Mouse (Mus musculus) layer of hippocampus, postnatal 10 days (tissue): ENCODE results near the gene Lekr1. TPM values are rescaled to one million over a fixed set of nuclear protein-coding genes. Genes with fewer than 3 reads are reported as not detected.
"Not testable (repeated sequence)": the region's sequence is repeated elsewhere in the genome, so short reads cannot be mapped to it uniquely, and the experiment has no call there.

Experiments
- DNase-seq, 2 experiments: peaks; one replicate each; pipeline ENCODE4 v3.0.0; 2021; ENCODE audit warnings: low spot score in 2 of 2
- total RNA-seq, 2 experiments: library from RNA; stranded (reverse); gene quantifications; 2 replicates each; pipeline ENCODE4 v1.2.3; 2021

Gene Lekr1
- total RNA-seq, 2 experiments from 2014 or later = 6.9 to 7.2 TPM

DNA sequence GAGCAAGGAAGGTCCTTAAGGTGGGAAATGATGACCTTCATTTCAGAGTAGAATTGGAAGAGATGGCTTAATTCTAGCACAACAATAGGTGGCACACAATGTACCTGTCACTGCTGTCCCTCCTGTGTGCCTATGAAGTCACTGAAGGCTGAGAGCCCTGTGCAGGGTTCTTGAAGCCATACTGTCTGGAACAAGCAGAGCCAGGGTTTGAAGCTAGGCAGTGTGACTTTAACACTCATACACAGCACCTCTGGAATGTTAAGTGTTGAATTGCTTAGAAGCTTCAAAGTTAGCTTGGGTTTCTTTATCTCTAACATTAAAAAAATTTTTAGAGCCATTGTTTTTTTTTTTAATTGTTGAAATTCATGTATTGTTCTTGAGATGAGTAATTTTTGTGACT is 100.4 kb downstream of the Lekr1 start:
- DNase-seq = no peak

GRCm38 (mm10) chr3:65767202-65767862 is 101.3 kb downstream of the Lekr1 start:
- no peak for DNase-seq

GRCm38 (mm10) chr3:65769666-65770065 is 103.6 kb downstream of the Lekr1 start:
- DNase-seq = not testable (repeated sequence)

DNA sequence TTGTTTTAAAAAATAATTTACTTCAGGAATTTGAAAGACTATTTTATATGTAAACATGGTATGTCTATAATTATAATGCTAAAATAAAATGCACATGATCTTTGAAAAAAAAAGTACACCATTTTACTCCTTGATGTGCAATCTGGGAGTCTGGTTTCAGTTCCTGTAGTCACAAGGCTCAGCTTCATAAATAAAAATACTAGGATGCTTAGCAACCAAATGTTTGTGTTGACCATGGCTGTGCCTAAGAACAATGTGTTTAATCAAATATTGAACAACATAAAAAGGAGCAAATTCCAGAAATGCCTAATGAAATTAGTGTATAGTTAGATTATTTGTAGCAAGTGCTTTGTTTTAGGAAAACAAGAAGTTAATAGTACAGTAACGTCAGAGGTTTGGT is 107.9 kb downstream of the Lekr1 start:
- no peak for DNase-seq

GRCm38 (mm10) chr3:65775096-65775495 is 109.1 kb downstream of the Lekr1 start:
- no peak for DNase-seq

DNA sequence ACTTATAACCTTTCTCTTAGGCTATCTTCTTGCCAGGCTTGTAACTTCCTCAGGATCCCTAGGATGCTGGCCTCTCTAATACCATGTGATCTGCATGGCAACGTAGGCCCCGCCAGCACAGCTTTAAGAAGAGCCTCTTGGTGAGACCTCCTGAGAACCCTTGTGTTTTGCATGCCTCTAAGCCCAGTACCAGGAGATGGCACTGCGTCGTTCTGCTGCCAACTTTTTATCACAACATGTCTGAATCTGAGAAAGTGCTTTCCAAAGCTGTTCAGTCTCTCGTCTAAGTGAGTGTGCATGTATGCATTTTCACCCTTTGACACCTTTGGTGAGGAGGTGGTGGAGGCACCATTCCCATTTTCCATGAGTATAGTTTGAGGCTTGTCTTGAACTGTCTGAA is 116.2 kb downstream of the Lekr1 start:
- DNase-seq = no peak

DNA sequence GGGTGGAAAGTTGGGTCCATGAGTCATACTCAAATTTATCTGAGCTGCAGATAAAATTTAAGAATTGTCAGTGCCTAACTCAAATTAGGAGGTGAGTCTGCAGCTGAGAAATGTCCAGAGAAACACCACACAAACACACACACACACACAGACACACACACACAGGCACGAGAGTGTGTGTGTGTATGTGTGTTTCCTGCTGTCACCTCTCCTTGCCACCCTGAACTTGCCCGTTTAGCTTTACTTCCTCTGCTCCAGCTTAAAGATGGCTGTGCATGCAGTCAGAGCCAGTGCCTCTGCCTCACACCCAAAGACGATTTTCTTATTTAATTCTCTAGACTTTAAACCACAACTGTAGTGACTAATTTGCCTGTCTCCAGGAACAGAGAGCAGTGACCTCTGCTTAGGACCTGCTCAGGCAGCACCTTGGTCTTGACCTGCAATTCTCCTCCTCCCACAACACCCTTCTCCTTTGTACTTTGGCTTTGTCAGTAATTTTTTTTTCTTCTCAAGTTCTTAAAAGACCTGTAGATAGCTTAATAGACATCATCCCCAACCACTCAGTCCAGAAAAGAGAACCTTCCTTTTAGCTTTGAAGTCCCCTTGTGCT is 124.2 kb downstream of the Lekr1 start:
- no peak for DNase-seq

DNA sequence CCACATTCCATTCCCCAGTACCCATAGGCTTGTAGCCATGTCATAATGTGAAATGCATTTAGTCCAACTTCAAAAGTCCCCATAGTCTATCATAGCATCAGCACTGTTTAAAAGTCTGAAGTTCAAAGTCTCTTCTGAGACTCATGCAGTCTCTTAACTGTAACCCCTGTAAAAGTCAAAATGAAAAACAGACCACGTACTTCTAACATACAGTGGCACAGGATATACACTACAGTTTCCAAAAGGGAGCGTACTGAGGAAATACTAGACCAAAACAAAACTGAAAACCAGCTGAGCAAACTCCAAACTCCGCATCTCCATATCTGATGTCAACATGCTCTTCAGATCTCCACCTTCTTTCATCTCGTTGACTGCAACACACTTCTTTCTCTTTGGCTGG is 127.5 kb downstream of the Lekr1 start:
- no peak for DNase-seq

GRCm38 (mm10) chr3:65794711-65795110 is 128.7 kb downstream of the Lekr1 start:
- no peak for DNase-seq

DNA sequence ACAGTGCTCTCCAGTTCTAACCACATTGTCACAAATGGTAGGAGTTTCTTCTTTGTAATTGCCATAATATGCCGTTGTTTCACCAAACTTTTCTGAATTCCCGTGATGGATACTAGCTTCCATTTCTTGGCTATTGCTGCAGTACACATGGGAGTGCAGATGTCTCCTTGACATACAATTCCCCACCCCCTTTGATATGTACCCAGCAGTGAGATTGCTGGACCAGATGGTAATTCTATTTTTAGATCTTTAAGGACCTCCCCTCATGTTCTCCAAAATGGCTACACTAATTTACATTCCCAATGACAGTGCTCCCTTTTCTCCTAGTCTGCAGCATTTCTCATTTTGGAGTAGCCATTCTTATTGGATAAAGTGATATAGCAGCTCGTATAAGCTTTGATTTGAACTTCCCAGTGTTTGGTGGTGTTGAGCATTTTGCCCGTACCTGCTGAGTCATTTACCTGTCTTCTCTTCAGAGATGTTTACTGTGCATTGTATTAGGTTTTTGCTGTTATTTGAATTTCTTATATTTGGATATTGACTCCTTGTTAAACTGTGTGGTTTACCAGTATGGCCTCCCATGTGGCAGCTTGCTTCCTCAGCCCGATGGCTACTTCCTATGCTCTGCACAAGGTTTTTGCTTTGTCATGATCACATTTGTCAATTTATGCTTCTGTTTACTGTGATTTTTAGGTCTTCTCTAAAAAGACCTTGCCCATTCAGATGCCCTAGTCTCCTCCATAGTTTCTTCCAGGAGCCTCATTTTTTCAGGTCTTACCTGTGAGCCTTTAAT is 131.5 kb downstream of the Lekr1 start:
- DNase-seq = no peak

DNA sequence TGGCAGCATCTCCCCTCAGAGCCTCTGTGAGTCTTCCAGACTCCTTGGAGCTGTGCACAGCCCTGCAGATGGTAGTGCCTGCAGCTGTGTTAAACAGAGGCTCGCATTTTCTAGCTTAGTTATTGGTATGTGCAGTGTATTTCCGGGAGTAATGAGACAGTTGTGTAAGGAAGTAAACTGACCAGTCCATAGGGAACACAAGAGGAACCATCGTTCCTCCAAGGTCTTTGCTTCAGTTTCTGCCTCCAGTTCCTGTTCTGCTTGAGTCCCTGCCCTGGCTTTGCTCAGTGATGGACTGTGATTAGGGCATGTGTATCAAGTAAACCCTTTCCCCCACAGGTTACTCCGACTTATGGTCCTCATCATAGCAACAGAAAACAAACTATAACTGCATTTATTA is 134.9 kb downstream of the Lekr1 start:
- DNase-seq = no peak

GRCm38 (mm10) chr3:65802185-65802584 is 136.2 kb downstream of the Lekr1 start:
- DNase-seq = no peak

- DNase-seq = no peak
Observed at GRCm38 (mm10) chr3:65802868-65803267, 136.8 kb downstream of the Lekr1 start.

DNA sequence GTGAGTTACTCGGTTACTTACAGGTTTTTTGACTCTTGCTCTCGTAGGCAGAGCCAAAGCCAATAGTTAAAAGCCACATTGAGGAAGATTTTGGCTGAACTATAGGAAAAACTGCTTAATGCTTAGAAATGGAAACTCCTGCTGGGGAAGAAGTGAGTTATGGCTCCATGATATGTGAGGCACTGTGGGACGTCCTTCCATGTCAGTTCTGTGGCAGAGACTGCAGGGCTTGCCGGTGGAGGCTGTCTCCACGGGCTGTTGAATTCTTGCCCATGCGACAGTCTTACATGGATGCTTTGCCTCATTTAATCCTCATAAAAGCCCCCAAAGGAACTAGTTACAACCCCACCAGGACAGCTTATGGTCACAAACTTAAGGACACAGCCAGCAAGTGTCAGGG is 148.9 kb downstream of the Lekr1 start:
- DNase-seq = no peak

- DNase-seq = no peak
Observed at GRCm38 (mm10) chr3:65816012-65816411, 150.0 kb downstream of the Lekr1 start.

GRCm38 (mm10) chr3:65818597-65818996 is 152.6 kb downstream of the Lekr1 start:
- no peak for DNase-seq

DNA sequence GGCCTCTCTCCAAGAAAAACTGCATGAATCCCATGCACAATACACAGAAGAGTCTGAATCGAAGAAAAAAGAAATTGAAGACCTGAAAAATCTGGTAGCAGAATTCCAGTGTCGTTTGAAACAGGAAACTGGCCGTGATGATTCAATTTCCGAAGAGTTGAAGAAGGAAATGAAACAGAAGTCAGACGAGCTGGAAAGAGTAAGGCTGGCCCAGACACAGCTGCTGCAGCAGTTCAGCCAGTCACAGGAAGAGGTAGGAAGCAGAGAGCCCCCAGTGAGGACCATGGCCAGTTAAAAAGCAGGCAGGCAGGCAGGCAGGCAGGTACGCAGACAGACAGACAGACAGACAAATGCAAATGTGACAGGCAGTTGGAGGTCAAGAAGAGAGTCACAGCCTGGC is 153.8 kb downstream of the Lekr1 start:
- no peak for DNase-seq

DNA sequence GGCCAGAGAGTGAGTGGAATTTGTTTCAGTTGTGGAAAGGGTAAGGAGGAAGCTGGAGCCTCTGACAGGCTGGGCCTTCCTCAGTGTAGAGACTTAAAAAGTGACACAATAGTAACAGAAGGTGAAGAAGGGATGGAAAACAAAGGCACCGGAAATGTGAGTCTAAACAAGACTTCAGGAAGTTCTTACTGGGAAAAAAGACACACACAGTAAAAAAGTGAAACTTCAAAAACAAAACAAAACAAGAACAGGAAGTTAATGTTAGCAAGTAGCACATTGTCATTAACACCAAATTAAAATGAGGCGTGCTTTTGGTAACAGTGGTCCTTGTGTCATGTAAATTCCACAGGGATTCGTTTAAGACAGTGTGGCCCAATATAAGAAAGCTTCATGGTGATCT is 158.9 kb downstream of the Lekr1 start:
- no peak for DNase-seq

GRCm38 (mm10) chr3:65826716-65827115 is 160.7 kb downstream of the Lekr1 start:
- DNase-seq = no peak

DNA sequence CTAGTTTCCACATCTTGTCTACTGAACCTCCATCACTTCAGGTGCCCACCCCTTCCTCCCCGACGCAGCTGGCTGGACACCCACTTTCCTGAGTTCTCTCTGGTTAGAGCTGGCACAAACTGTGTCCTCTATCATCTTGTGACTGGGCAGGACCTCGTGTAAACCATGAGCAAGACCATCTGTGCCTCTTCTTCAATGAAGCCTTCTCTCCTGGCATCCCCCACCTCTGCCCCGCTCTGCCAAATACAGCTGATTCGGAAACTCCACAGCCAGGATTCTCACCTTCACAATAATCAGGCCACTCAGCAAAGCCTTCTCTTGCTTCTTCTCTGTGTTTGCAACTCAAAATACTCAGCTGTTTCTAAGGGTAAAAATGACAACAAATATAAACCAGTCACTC is 161.4 kb downstream of the Lekr1 start:
- DNase-seq = no peak

DNA sequence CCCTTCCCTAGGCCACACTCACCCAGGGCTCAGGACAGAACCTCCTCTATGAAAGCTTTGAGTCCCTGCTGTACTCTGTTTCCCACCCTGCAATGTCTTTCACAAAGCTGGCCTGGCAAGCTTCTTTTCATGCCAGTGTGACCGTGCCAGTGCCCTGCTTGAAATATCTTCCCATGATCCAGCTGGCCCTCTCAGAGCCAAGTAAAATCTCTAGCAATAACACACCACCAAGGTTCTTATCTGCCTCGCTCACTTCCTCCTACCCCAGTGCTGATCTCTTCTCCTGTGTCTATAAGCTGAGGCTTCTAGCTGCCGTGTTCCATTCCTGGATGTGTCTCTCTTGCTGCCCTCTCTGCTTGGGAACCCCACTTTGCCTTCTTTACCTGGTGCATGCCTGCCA is 162.0 kb downstream of the Lekr1 start:
- DNase-seq = no peak

DNA sequence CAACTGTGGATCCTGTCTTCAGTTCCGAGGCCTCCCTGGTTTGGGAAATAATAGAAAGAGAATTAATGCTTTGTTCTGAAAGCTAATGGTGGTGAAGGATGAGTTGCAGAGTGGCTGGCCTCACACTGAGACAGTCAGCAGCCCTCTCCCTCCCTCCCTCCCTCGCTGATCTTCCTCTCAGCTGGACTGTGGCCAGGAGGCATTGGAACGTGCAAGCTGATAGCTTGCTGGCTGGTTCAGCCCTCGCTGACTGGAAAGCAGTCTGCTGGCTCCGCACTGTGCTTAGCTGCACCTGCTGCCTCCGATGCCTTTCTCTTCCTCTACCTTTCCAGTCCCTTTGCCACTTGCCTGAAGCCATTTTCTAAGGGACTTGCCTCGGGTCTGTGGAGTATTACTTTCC is 163.2 kb downstream of the Lekr1 start:
- DNase-seq = peak; percentile 47 to 59
